Mouse (Mus musculus): ENCODE measurements around the gene Coa7. TPM values are rescaled to one million over a fixed set of nuclear protein-coding genes. Genes with fewer than 3 reads are reported as not detected.
"Not testable (repeated sequence)": the region's sequence is repeated elsewhere in the genome, so short reads cannot be mapped to it uniquely, and the experiment has no call there.

Coa7 gene
- total and polyA plus RNA-seq, 2 experiments from 2014 or later: 22.3 to 59.5 TPM

- TF ChIP-seq CTCF (IDR thresholded peaks at IDR 0.05; ENCODE audit: low read depth): no peak
- WGBS: 4% methylated on average over 8 of the region's 8 CpGs
- Histone ChIP-seq H3K9ac (no peak overlapping the region), H3K4me3 (ENCODE audit: low read depth, low read length) (no peak overlapping the region), H3K36me3 (ENCODE audit: insufficient read depth) (no peaks in the 10 kb centered on the region), H3K4me2 (ENCODE audit: low read depth) (no peak overlapping the region), H3K27me3 (ENCODE audit: insufficient read depth, low read length) (no peaks in the 10 kb centered on the region), H3K4me1 (ENCODE audit: insufficient read depth) (no peaks in the 10 kb centered on the region), H3K9me3 (ENCODE audit: low read length) (no peaks in the 10 kb centered on the region), H3K27ac (ENCODE audit: low read depth, low read length) (no peak overlapping the region)
- DNase-seq (no peak), ATAC-seq (peak; percentile 55)
Measured at GRCm38 (mm10) chr4:108350819-108351218, 22.9 kb downstream of the Coa7 start.

- not testable (repeated sequence) for H3K9me3 ChIP-seq (ENCODE audit: low read length); H3K4me1 ChIP-seq (ENCODE audit: insufficient read depth); H3K27ac ChIP-seq (ENCODE audit: low read depth, low read length); H3K9ac ChIP-seq; DNase-seq; H3K36me3 ChIP-seq (ENCODE audit: insufficient read depth); H3K4me3 ChIP-seq (ENCODE audit: low read depth, low read length); H3K4me2 ChIP-seq (ENCODE audit: low read depth); ATAC-seq; H3K27me3 ChIP-seq (ENCODE audit: insufficient read depth, low read length)
Measured at GRCm38 (mm10) chr4:108353591-108353990, 25.7 kb downstream of the Coa7 start.

GRCm38 (mm10) chr4:108357458-108357857 is 29.5 kb downstream of the Coa7 start:
- Histone ChIP-seq H3K27ac (ENCODE audit: low read depth, low read length) (no peak overlapping the region), H3K4me2 (ENCODE audit: low read depth) (no peak overlapping the region), H3K9ac (no peak overlapping the region), H3K4me1 (ENCODE audit: insufficient read depth) (peaks cover 25% of the 10 kb centered on the region), H3K36me3 (ENCODE audit: insufficient read depth) (no peaks in the 10 kb centered on the region), H3K4me3 (ENCODE audit: low read depth, low read length) (no peak overlapping the region), H3K9me3 (ENCODE audit: low read length) (no peaks in the 10 kb centered on the region), H3K27me3 (ENCODE audit: insufficient read depth, low read length) (no peaks in the 10 kb centered on the region)
- no peak for DNase-seq
- ATAC-seq: no peak
- TF ChIP-seq CTCF (IDR thresholded peaks at IDR 0.05; ENCODE audit: low read depth): no peak
- 94% methylated on average over 8 of the region's 8 CpGs for WGBS

GRCm38 (mm10) chr4:108358498-108358897 is 30.6 kb downstream of the Coa7 start:
- H3K27me3 ChIP-seq (ENCODE audit: insufficient read depth, low read length): no peaks in the 10 kb centered on the region
- DNase-seq (no peak), ATAC-seq (no peak)
- H3K36me3 ChIP-seq (ENCODE audit: insufficient read depth): no peaks in the 10 kb centered on the region
- peaks cover 31% of the 10 kb centered on the region for H3K4me1 ChIP-seq (ENCODE audit: insufficient read depth)
- no peak overlapping the region for H3K4me3 ChIP-seq (ENCODE audit: low read depth, low read length)
- no peaks in the 10 kb centered on the region for H3K9me3 ChIP-seq (ENCODE audit: low read length)
- H3K4me2 ChIP-seq (ENCODE audit: low read depth): no peak overlapping the region
- H3K27ac ChIP-seq (ENCODE audit: low read depth, low read length): peak overlapping the region; percentile 97
- TF ChIP-seq CTCF (IDR thresholded peaks at IDR 0.05; ENCODE audit: low read depth): no peak
- H3K9ac ChIP-seq: no peak overlapping the region
- 18% methylated on average over 4 of the region's 4 CpGs for WGBS

- H3K4me1 ChIP-seq (ENCODE audit: insufficient read depth): peaks cover 31% of the 10 kb centered on the region
- H3K27ac ChIP-seq (ENCODE audit: low read depth, low read length): peak overlapping the region; percentile 97
- WGBS: 5% methylated on average over 28 of the region's 28 CpGs
- TF ChIP-seq CTCF (IDR thresholded peaks at IDR 0.05; ENCODE audit: low read depth): 0 out of 2 replicates have a peak, but pooled peaks have one; percentile 4
- H3K9me3 ChIP-seq (ENCODE audit: low read length): no peaks in the 10 kb centered on the region
- DNase-seq (peak; percentile 97), ATAC-seq (peak; percentile 97)
- H3K27me3 ChIP-seq (ENCODE audit: insufficient read depth, low read length): no peaks in the 10 kb centered on the region
- peak overlapping the region; percentile 21 for H3K4me3 ChIP-seq (ENCODE audit: low read depth, low read length)
- H3K4me2 ChIP-seq (ENCODE audit: low read depth): peak overlapping the region; percentile 43
- no peaks in the 10 kb centered on the region for H3K36me3 ChIP-seq (ENCODE audit: insufficient read depth)
- H3K9ac ChIP-seq: peak overlapping the region; percentile 48
Measured at GRCm38 (mm10) chr4:108360136-108361055, 32.5 kb downstream of the Coa7 start.

GRCm38 (mm10) chr4:108362321-108363261 is 34.7 kb downstream of the Coa7 start:
- DNase-seq: peak; percentile 45
- peak; percentile 7; the same call in 1 of the 2 replicates for ATAC-seq
- TF ChIP-seq CTCF (IDR thresholded peaks at IDR 0.05; ENCODE audit: low read depth): no peak
- Histone ChIP-seq H3K4me2 (ENCODE audit: low read depth) (no peak overlapping the region), H3K4me3 (ENCODE audit: low read depth, low read length) (no peak overlapping the region), H3K27me3 (ENCODE audit: insufficient read depth, low read length) (no peaks in the 10 kb centered on the region), H3K36me3 (ENCODE audit: insufficient read depth) (no peaks in the 10 kb centered on the region), H3K4me1 (ENCODE audit: insufficient read depth) (peaks cover 31% of the 10 kb centered on the region), H3K27ac (ENCODE audit: low read depth, low read length) (peak overlapping the region; percentile 52), H3K9ac (0 out of 2 replicates have a peak overlapping the region, but pooled peaks have one; percentile 18), H3K9me3 (ENCODE audit: low read length) (no peaks in the 10 kb centered on the region)
- 4% methylated on average over 18 of the region's 18 CpGs for WGBS
